Mouse (Mus musculus) erythroblast, embryonic 14.5 days (primary cell): Measurements from ENCODE around the gene Olfr204. TPM values are rescaled to one million over a fixed set of nuclear protein-coding genes. Genes with fewer than 3 reads are reported as not detected.
A peak's percentile ranks its signal among the peaks of the same experiment; 100 is the strongest.
"Not testable (repeated sequence)": the region's sequence is repeated elsewhere in the genome, so short reads cannot be mapped to it uniquely, and the experiment has no call there.

Experiments
- H3K27me3 ChIP-seq: 2 replicates; pipeline ENCODE4 v1.6.1; 2012; ENCODE audit warnings: inconsistent platforms; ENCODE audit not compliant: control insufficient read depth
- H3K36me3 ChIP-seq: 2 replicates; pipeline ENCODE4 v1.6.1; 2012; ENCODE audit warnings: mild to moderate bottlenecking, inconsistent platforms; ENCODE audit not compliant: control insufficient read depth
- H3K4me1 ChIP-seq: 2 replicates; pipeline ENCODE4 v1.6.1; 2012; ENCODE audit warnings: inconsistent platforms; ENCODE audit not compliant: control insufficient read depth
- H3K4me3 ChIP-seq: replicated peaks from 2 replicates; pipeline ENCODE3; 2012; ENCODE audit warnings: moderate library complexity, mild to moderate bottlenecking, inconsistent platforms
- H3K9me3 ChIP-seq: 2 replicates; pipeline ENCODE4 v1.6.1; 2012; ENCODE audit warnings: low read length, inconsistent platforms, mixed read lengths; ENCODE audit not compliant: control insufficient read depth
- GATA1 ChIP-seq: IDR thresholded peaks from 2 replicates; pipeline ENCODE4 v1.6.1; 2012; ENCODE audit warnings: low read length, inconsistent platforms, mixed read lengths
- TAL1 ChIP-seq: IDR thresholded peaks from 3 replicates; pipeline ENCODE4 v1.6.1; 2012; ENCODE audit warnings: low read length, inconsistent platforms, mixed read lengths
- polyA plus RNA-seq: library from polyadenylated mRNA; stranded (reverse); fragments of >175 nt; gene quantifications from 2 replicates; pipeline ENCODE4 v1.2.3, GENCODE M21; 2012

The Olfr204 gene
- polyA plus RNA-seq, result not detected in 2 replicates

DNA sequence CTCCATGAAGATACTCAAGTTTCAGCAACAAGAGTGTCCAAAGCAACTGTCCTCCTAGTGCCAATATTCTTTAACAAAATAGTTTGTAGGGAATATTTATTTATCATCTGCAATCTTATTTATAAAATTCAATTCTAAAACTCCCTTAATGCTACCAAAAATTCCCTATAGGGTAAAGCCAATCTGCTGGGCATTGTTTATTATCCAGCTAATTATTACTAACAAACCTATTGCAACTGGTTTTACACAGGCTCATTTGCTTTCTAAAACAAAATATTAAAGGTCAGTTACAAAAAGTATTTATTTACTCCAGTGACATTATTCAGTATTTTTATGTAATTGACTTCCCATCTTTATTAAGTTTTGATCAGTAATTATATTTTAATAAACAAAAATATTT lies at the start of gene Olfr204:
Gene Olfr204, minus strand, starts transcription at position 101 of the 400 bp plus-strand sequence.
- TF ChIP-seq TAL1 (no peak), GATA1 (no peak)
- H3K4me1 ChIP-seq, result no peaks in the 10 kb centered on the region
- H3K4me3 ChIP-seq, result no peak within 1 kb of the TSS
- no peaks in the 10 kb centered on the region for H3K27me3 ChIP-seq
- H3K36me3 ChIP-seq, result no peaks in the 10 kb centered on the region
- no peaks in the 10 kb centered on the region for H3K9me3 ChIP-seq

DNA sequence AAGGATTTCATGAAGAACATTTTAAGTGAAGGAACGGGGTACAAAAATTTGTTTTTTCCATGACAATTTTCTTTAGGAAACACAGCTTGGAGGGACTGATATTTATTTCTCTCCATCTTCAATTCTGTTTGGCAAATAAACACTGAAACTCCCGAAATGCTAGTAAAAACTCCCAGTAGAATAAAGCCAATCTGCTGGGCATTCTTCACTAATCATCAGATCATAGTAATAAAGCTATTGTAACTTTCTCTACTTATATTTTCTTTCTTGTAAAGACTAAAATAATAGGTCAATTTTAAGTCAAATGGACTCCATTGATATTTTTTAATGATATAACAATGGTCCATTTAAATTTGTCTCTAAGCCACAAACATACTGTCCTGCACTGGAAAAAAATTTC lies 45.8 kb upstream of the Olfr204 start, which contains the start of gene Olfr209:
Gene Olfr209, minus strand, starts transcription at position 101 of the 400 bp plus-strand sequence.
- no peaks in the 10 kb centered on the region for H3K4me1 ChIP-seq
- H3K9me3 ChIP-seq, result no peaks in the 10 kb centered on the region; the same call in 1 of the 2 replicates
- TF ChIP-seq GATA1, result no peak
- no peak for TF ChIP-seq TAL1
- no peaks in the 10 kb centered on the region for H3K27me3 ChIP-seq
- no peak within 1 kb of the TSS for H3K4me3 ChIP-seq
- no peaks in the 10 kb centered on the region for H3K36me3 ChIP-seq

DNA sequence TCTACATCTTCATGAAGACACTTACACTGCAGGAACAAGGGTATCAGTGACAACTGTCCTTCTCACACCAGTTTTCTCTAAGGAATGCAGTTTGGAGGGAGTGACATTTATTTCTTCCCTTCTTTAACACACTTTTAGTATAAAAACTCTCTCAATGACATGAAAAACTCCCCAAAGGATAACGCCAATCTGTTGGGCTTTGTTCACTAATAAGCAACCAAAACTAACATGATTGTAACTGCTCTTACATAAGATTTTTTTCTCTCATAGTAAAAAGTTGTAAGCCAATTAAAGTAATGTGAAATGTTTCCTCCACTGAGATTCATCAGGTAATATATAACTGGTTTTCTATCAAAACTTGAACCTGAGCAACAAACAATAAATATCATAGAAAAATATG lies 31.1 kb upstream of the Olfr204 start, which contains the start of gene Olfr206:
Gene Olfr206, minus strand, starts transcription at position 101 of the 400 bp plus-strand sequence.
- H3K27me3 ChIP-seq, result no peaks in the 10 kb centered on the region

DNA sequence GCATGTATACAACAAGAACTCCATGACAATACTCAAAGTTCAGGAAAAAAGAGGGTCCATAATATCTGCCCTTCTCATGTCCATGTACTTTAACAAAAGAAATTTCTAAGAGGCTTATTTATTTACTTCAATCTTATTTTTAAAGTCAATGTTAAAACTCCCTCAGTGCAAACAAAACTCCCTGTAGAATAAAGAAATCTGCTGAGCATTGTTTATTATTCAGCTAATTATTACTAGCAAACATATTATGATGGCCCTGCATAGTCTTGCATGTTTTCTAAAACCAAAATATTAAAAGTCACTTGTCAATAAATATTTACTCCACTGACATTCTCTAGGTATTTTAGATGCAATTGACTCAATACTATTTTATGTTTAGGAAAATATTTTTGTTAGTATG lies 13.0 kb upstream of the Olfr204 start, which contains the start of gene Olfr205:
Gene Olfr205, minus strand, starts transcription at position 101 of the 400 bp plus-strand sequence.
- Histone ChIP-seq H3K9me3 (peaks cover 4% of the 10 kb centered on the region; the same call in 1 of the 2 replicates), H3K27me3 (no peaks in the 10 kb centered on the region), H3K36me3 (no peaks in the 10 kb centered on the region), H3K4me3 (no peak within 1 kb of the TSS), H3K4me1 (no peaks in the 10 kb centered on the region)
- TF ChIP-seq GATA1 (no peak), TAL1 (no peak)

More for the DNA sequence above, 31.1 kb upstream of the Olfr204 start, which contains the start of gene Olfr206:
- Histone ChIP-seq H3K36me3 (no peaks in the 10 kb centered on the region), H3K4me3 (no peak within 1 kb of the TSS), H3K4me1 (no peaks in the 10 kb centered on the region), H3K9me3 (0 out of 2 replicates have a peak, but pooled peaks cover 2% of the 10 kb centered on the region)
- no peak for TF ChIP-seq TAL1
- no peak for TF ChIP-seq GATA1

DNA sequence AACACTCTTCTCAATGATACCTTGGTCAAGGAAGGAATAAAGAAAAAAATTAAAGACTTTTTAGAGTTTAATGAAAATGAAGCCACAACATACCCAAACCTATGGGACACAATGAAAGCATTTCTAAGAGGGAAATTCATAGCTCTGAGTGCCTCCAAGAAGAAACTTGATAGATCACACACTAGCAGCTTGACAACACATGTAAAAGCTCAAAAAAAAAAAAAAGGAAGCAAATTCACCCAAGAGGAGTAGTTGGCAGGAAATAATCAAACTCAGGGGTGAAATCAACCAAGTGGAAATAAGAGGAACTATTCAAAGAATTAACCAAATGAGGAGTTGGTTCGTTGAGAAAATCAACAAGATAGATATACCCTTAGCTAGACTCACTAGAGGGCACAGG lies 5.2 kb upstream of the Olfr204 start:
- H3K36me3 ChIP-seq, H3K9me3 ChIP-seq, H3K4me3 ChIP-seq, H3K27me3 ChIP-seq, H3K4me1 ChIP-seq: not testable (repeated sequence)

DNA sequence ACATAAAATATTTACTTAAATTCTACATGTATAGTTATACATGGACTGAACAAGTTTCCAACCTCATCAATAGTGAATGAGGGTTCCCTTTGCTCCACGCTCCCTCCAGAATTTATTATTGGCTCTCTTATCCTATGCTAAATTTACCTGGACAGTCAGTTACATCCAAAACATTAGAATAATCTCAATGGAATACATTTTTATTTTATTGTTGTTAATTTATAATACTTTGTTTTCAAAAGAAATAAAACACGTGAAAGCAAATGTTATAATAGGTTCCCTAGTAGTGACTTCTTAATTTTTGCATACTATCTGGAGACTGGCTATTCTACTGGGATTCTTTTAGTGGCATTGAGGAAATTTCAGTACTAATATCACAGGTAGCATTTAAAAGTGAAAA lies 19.5 kb downstream of the Olfr204 start, which contains the start of gene Olfr203:
Gene Olfr203, plus strand, starts transcription at position 301 of the 400 bp plus-strand sequence.
- no peaks in the 10 kb centered on the region for H3K9me3 ChIP-seq
- TF ChIP-seq GATA1 (no peak), TAL1 (no peak)
- H3K4me1 ChIP-seq, result no peaks in the 10 kb centered on the region
- no peaks in the 10 kb centered on the region for H3K27me3 ChIP-seq
- H3K4me3 ChIP-seq, result no peak within 1 kb of the TSS
- H3K36me3 ChIP-seq, result no peaks in the 10 kb centered on the region

DNA sequence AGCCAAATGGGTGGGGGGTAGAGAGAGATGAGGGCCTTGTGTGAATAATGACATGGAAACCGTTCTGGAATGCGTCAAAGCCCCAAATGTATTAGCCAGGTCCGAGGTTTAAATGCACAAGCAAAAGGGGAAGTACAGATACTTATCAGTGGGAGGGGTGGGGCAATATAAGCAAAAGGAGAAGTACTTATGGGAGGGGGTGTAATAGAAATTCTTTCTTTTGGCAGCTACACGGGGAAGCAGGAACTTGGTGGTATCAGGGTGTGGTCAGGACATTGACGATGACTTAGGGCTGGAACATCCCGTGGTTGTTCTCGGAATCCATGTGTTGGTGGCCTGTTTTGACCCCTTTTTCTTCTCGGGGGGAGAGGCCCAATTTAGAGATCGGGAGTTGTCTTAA lies 30.5 kb downstream of the Olfr204 start:
- H3K4me1 ChIP-seq, H3K36me3 ChIP-seq: not testable (repeated sequence)

DNA sequence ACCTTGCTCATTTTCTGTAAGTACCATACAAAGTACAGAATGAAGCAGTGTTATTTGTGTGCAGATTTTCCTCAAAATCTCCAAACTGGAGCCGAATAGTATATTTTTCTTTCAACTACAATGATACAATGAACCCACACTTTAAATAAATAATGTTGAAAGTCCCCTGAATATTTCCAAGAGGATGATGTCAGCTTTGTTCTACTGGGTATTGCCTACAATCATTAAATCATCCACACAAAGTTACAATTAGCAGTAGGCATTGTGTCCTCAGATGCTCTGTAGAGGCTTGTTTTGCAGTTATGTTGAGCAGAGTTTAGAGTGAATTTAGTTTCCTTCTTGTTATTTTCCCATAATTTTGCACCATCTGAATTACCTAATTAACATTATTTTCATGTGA lies 31.4 kb downstream of the Olfr204 start, which contains the start of gene Olfr202:
Gene Olfr202, minus strand, starts transcription at position 101 of the 400 bp plus-strand sequence.
- Histone ChIP-seq H3K36me3 (no peaks in the 10 kb centered on the region), H3K9me3 (no peaks in the 10 kb centered on the region; the same call in 1 of the 2 replicates), H3K4me3 (no peak within 1 kb of the TSS), H3K4me1 (no peaks in the 10 kb centered on the region), H3K27me3 (no peaks in the 10 kb centered on the region)
- TF ChIP-seq GATA1, result no peak
- no peak for TF ChIP-seq TAL1

More for the DNA sequence above, 30.5 kb downstream of the Olfr204 start:
- H3K27me3 ChIP-seq, H3K9me3 ChIP-seq, H3K4me3 ChIP-seq: not testable (repeated sequence)

DNA sequence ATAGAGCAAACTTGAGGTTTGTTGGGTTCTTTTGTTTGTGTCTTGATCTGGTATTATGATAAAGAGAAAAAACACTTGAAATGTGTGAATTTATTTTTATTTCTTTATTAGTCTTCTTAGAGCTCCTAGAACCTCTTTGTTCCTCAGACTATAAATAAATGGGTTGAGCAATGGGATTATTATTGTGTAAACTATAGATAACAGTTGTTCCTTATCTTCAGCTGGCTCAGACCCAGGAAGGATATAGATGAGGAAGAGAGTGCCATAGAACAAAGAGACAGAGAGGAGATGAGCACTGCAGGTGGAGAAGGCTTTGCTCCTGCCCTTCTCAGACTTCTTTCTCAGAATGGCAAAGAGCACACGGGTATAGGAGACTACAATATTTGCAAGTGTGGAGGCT lies 34.6 kb downstream of the Olfr204 start:
- Histone ChIP-seq H3K27me3 (no peaks in the 10 kb centered on the region), H3K36me3 (no peaks in the 10 kb centered on the region), H3K4me1 (peaks cover 2% of the 10 kb centered on the region; the same call in 1 of the 2 replicates), H3K9me3 (peaks cover 2% of the 10 kb centered on the region; the same call in 1 of the 2 replicates), H3K4me3 (no peak overlapping the region)
- TF ChIP-seq TAL1 (no peak), GATA1 (no peak)

DNA sequence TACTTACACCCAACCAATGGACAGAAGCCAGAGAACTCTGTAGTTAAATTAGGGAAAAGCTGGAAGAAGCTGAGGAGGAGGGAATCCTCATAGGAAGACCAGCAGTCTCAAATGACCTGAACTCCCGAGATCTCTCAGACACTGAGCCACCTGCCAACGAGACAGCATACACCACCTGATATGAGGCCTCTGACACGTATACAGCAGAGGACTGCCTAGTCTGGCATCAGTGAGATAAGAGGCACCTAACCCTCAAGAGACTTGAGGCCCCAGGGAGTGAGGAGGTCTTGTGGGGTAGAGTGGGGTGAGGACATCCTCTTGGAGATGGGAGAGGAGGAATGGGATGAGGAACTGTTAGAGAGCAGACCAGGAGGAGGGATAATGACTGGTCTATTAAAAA lies 37.5 kb downstream of the Olfr204 start:
- peaks cover 2% of the 10 kb centered on the region; the same call in 1 of the 2 replicates for H3K4me1 ChIP-seq
- H3K9me3 ChIP-seq, result peaks cover 2% of the 10 kb centered on the region; the same call in 1 of the 2 replicates
- H3K36me3 ChIP-seq, result no peaks in the 10 kb centered on the region
- H3K4me3 ChIP-seq, result peak overlapping the region; percentile 48
- TF ChIP-seq GATA1 (peak; percentile 32; the same call in 1 of the 2 replicates), TAL1 (peak; percentile 60)
- no peaks in the 10 kb centered on the region for H3K27me3 ChIP-seq

DNA sequence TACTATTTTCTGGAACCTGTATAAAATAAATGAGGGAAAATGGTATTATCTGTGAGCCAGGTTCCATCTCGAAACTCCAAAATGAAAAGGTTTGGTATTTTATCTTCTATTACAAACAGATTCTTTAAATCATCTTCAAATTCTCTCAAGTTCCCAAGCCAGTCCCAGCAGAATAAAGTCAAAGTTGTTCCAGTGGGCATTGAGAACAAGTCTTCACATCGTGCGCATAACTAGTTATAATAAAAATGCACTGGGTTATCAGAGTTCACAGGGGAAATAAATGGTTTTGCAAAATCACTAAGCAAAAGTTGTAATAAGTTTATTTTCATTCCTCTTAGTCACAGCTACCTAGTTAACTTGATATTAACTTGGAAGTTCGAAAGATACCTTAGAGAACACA lies 45.5 kb downstream of the Olfr204 start, which contains the start of gene Olfr201:
Gene Olfr201, minus strand, starts transcription at position 101 of the 400 bp plus-strand sequence.
- H3K4me3 ChIP-seq, H3K4me1 ChIP-seq, H3K27me3 ChIP-seq, H3K9me3 ChIP-seq, H3K36me3 ChIP-seq: not testable (repeated sequence)

DNA sequence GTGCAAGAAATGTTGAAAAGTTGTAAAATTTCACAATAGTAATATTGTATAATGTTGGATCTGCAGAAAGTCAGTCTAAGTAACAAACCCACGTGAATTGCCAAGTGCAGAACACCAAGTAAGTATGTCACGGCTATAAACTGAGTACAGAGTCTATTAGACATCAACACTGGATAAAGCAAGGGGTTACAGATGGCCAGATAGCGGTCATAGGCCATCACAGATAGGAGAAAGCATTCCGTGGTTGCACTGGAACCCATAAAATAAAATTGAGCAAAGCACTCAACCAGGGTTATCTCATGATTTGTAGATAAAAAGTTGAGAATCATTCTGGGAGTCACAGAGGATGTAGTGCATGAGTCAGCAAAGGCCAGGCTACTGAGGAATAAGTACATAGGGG lies 49.0 kb downstream of the Olfr204 start:
- not testable (repeated sequence) for H3K4me3 ChIP-seq, H3K9me3 ChIP-seq, H3K36me3 ChIP-seq, H3K4me1 ChIP-seq, H3K27me3 ChIP-seq
